Mouse (Mus musculus): Measurements from ENCODE around the gene 4930433I11Rik. TPM values are rescaled to one million over a fixed set of nuclear protein-coding genes. Genes with fewer than 3 reads are reported as not detected.
"Not testable (repeated sequence)": the region's sequence is repeated elsewhere in the genome, so short reads cannot be mapped to it uniquely, and the experiment has no call there.

The 4930433I11Rik gene
- total RNA-seq (2021): not detected
- long read RNA-seq, experiment 1: 0 reads
- long read RNA-seq, experiment 2: 0 reads

GRCm38 (mm10) chr7:40987243-40987642 is at the start of gene 4930433I11Rik:
Gene 4930433I11Rik, plus strand, starts transcription at chr7:40987543.
- no peak for DNase-seq (ENCODE audit: low spot score in 2 of 2)

- no peak for DNase-seq (ENCODE audit: low spot score in 2 of 2)
Measured at GRCm38 (mm10) chr7:40939371-40939770, 48.0 kb upstream of the 4930433I11Rik start.

- no peak for DNase-seq (ENCODE audit: low spot score in 2 of 2)
Measured at GRCm38 (mm10) chr7:40942233-40942935, 45.0 kb upstream of the 4930433I11Rik start.

GRCm38 (mm10) chr7:41032419-41032818 is 45.1 kb downstream of the 4930433I11Rik start, which contains the start of gene Gm4884:
Gene Gm4884, plus strand, starts transcription at chr7:41032719.
- not testable (repeated sequence) for DNase-seq (ENCODE audit: low spot score in 2 of 2)

- DNase-seq (ENCODE audit: low spot score in 2 of 2): not testable (repeated sequence)
Measured at GRCm38 (mm10) chr7:41044058-41044457, 56.7 kb downstream of the 4930433I11Rik start.

Other genes starting within 250 kb of the 4930433I11Rik start
- 1 to 10 TPM; 2.7 to 2.9 TPM for gene Vstm2b, start 89.2 kb upstream of the 4930433I11Rik start, total RNA-seq (2021)
- not detected for gene Gm4884, start 45.2 kb downstream of the 4930433I11Rik start, total RNA-seq (2021)
- not detected for gene Gm5592, start 166.3 kb downstream of the 4930433I11Rik start, total RNA-seq (2021)

All from gastrocnemius, postnatal 4 days (tissue).